Mouse (Mus musculus): ENCODE measurements around the gene Trip10.

DNA sequence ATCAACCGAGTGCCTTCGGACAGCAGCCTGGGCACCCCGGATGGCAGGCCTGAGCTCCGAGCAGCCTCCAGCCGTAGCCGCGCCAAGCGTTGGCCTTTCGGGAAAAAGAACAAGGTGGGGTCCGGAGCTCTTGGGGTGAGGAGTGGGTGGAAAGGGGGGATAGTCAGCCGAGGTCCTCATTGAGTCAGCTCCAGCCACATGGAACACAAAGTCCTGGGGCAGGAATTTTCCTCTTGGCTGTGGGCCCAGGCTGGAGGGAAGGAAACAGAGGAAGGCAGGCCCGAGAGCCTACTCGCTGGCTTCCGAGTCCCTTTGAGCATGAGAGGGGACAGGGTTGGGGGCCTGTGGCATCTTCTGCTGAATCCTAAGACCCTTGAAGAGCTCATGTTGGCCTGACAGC, 6.1 kb downstream of the Trip10 start:
- TF ChIP-seq CTCF (IDR thresholded peaks at IDR 0.05; ENCODE audit: low read depth) (no peak), EP300 (IDR thresholded peaks at IDR 0.05; ENCODE audit: low read depth) (no peak)
